Mouse (Mus musculus) thymus, postnatal 25 days (tissue): ENCODE measurements around the gene Plppr5.

Experiments used
- DNase-seq: peaks from one replicate; pipeline ENCODE4 v3.0.0; 2022

The Plppr5 gene

DNA sequence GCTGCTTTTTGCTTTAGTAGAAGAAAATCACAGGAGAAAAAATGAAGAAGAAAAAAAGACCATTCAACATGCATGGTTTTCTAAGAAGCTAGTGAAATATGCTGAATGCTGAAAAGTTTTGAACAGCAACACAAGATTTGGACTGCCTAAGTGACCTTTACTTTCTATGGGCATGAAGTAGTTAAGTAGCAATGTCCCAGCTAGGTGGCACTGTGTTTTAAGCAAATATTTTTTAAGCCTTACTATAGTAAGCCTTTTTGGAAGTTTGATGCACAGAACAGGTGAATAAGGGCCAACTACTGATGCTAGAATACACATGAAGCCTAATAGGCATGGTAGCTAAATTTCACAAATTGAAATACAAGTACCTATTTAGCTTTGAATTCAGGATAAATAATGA lies 134.2 kb downstream of the Plppr5 start:
- DNase-seq: no peak

DNA sequence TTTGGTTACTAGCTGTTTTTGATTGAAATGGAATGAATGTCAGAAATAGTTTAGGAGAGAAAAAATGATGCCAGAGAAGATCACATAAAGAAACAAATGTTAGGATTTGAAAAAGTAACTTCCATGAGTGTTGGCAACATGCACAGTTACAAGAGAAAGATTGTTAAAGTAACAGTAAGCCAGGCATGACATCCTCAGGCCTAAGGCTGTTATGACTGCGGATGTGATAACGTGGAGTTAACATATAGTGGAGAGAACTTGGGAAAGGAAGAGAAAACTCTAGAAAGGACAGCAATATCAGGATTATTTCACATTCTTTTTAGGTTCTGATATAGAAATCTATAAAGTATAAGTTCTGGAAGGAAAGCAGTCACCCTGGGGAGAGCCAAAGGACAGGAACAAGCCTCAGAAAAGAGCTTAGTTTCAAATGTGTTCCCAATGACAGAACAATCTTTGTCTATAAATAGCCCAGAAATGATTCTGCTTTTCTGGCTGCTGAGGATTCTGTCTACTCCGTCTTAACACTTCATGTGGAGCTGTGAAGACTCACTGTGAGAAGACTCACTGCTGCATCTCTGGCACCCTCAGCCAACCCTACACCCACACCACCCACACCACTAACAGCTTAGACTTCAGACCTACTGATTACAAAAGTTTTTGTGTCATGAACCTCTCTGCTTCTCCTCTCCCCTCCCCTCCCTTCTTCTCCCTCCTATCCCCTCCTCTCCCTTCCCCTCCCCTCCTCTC lies 142.1 kb downstream of the Plppr5 start:
- DNase-seq: no peak

DNA sequence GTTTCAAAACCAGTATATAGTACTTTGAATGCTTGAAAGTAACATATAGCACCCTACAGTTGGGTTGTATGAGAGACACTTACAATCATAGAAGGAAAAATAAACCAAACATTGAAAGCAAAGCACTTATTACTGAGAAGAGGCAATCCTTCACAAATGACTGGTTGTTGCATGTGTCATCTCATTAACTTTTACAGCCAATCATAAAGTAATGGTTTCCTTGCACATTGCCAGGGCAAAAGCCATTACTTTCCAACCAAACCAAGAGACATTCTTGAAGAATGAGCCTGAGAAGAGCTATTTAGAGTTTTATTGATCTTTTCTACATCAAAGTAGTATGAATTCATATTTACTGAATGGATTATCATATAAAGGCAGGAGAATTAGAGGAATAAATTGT lies 148.8 kb downstream of the Plppr5 start:
- no peak for DNase-seq

DNA sequence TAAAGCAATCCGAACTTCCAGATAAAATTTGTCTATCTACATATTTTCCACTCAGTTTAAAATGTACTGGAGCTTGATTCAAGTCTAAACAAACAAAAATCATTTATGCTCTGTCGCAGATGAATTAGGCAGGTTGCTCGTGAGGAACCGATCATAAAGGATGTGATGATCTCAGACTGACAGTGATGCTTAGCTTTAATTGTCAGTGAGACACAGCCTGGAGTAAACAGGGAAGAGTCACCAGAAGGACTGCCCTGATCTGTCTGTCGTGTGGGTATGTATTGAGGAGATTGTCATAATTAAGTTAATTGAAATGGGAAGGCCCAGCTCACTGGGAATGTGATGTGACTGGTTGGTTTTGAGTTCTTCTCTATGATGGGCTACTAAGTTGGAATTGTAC lies 149.9 kb downstream of the Plppr5 start:
- no peak for DNase-seq

DNA sequence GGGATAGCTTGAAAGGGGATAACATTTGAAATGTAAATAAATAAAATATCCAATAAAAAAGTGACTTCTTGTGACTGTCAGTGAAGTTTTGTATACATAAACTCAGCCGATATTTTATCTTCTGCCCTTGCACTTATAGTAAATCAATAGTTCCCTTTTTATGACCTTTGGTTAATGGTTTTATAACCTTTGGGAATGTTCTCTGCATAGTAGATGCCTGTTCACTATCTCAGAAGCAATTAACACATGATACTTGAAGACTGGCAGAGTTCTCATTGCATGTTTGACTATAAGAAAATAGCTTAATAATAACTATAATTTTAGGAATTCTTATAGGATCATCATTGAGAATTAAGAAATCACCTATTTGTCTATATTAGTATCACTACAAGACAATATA lies 150.9 kb downstream of the Plppr5 start:
- no peak for DNase-seq

DNA sequence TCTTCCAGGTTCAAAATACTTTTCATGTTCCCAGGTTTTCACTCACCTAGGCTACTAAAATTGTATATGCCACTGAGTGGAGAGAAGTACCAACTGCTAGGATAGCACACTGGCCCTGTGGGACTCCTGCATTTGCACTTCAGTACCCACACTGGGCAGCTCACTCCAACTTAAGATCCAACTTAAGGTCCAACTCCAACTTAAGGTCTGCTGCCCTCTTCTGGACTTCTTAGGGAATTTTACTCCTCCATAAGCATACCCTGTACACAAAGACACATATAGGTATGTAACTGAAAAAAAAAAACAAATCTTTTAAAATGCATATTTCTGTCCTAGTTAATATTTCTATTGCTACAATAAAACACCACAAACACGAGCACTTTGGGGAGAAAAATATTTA lies 153.5 kb downstream of the Plppr5 start:
- no peak for DNase-seq

DNA sequence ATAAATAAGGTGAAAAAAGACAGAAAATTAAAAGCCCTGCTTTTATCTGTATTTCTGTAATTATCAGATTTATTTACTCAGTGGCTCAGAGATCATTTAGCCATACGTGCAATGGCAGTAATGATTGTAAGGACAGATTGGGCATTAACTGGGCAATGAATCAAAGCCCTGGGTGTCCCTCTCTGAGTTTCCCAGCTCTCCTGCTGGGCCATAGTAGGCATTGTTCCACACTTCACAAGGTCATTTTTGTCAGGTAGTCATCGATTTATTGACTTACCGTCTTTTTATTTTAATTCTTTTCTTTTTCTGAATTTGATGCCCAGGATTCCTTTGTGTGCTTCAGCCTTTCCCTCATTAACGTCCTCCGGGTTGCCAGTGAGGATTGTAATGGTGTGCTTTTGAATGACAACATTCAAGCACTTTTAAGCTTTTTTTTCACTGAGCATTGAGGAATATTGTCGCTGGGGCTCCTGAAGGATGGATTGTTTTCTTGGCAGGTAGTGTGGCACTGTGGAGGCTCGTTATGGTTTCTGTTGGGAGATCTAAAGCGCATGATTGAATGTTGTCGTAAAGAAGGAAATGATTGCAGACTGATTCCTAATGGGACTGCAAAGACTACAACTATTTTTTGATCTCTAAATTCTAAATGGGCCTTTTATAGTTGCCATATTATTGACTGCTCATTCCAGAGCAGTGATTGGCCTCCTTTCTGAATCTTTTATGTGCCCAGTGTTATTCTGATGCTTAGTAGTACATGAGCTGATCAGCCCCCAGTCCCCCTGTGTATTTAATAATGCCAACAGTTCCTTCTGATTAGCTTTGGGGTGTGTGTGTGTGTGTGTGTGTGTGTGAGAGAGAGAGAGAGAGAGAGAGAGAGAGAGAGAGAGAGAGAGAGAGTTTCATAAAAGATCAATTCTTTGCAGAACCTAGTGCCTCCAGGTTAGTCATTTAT lies 154.8 kb downstream of the Plppr5 start:
- no peak for DNase-seq

DNA sequence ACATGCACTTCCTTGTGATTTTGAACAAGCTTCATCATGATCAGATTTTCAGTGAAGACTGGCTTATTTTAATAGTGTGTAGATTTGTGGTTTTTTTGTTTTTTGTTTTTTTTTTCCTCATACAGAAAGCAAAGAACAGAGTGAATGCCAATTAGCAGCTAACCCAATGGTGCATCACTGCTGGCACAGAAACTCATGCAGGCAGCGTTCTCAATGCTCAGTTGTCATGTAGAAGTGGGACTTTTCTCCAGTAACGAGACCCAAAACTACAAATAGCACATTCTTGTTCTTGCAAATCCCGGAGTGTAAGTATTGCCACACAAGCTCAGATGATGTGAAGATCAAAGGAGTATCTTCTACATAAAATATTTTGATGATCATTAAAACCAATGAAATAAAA lies 156.9 kb downstream of the Plppr5 start:
- DNase-seq: no peak

DNA sequence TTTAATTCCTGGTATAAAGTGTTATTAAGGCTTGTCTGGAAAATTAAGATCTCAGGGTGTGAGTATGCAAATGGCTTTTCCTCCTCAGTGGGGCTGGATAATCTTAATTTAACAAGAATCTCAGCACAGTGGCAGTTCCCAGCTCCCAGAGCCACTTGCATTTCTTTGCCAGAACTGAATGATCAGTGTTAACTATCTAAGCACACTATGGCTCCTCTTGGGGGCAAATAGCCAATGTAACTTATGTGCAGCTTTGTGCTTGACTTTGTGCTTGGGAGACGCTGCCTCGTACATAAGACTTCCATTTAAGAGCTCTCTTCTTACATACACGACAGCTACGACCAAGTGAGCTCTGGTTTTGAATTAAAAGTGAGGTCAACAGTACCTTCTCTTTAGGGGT lies 158.0 kb downstream of the Plppr5 start:
- no peak for DNase-seq
